Mouse (Mus musculus): ENCODE measurements around the gene Tmem80. TPM values are rescaled to one million over a fixed set of nuclear protein-coding genes. Genes with fewer than 3 reads are reported as not detected.

Tmem80 gene
- polyA plus RNA-seq, 1 experiment from 2014 or later = 31.9 TPM

GRCm38 (mm10) chr7:141374399-141374798, 46.9 kb downstream of the Tmem80 start:
- DNase-seq (ENCODE audit: low spot score) = no peak
- H3K4me2 ChIP-seq (replicated peaks; ENCODE audit: low read depth, low read length) = no peak overlapping the region
- H3K4me3 ChIP-seq (ENCODE audit: low read depth, low read length) = no peak overlapping the region
- ATAC-seq (ENCODE audit: low FRiP score) = no peak
- no peak overlapping the region for H3K27ac ChIP-seq (ENCODE audit: low read depth, low read length)
- H3K27me3 ChIP-seq (ENCODE audit: control insufficient read depth, insufficient read depth, low read length) = no peaks in the 10 kb centered on the region
- H3K4me1 ChIP-seq (replicated peaks; ENCODE audit: control insufficient read depth, insufficient read depth, low read length) = no peaks in the 10 kb centered on the region
- no peaks in the 10 kb centered on the region for H3K9me3 ChIP-seq (ENCODE audit: control insufficient read depth, low read length)
- H3K9ac ChIP-seq (ENCODE audit: low read depth, low read length) = no peak overlapping the region
- H3K36me3 ChIP-seq (ENCODE audit: control insufficient read depth, insufficient read depth, low read length) = no peaks in the 10 kb centered on the region

- H3K4me1 ChIP-seq (replicated peaks; ENCODE audit: control insufficient read depth, insufficient read depth, low read length) = no peaks in the 10 kb centered on the region
- no peaks in the 10 kb centered on the region for H3K9me3 ChIP-seq (ENCODE audit: control insufficient read depth, low read length)
- no peak overlapping the region for H3K4me2 ChIP-seq (replicated peaks; ENCODE audit: low read depth, low read length)
- H3K9ac ChIP-seq (ENCODE audit: low read depth, low read length) = no peak overlapping the region
- no peak overlapping the region for H3K4me3 ChIP-seq (ENCODE audit: low read depth, low read length)
- 70% methylated on average over 4 of the region's 4 CpGs for WGBS
- H3K36me3 ChIP-seq (ENCODE audit: control insufficient read depth, insufficient read depth, low read length) = no peaks in the 10 kb centered on the region
- no peak overlapping the region for H3K27ac ChIP-seq (ENCODE audit: low read depth, low read length)
- ATAC-seq (ENCODE audit: low FRiP score) = no peak
- H3K27me3 ChIP-seq (ENCODE audit: control insufficient read depth, insufficient read depth, low read length) = no peaks in the 10 kb centered on the region
- DNase-seq (ENCODE audit: low spot score) = no peak
Observed at GRCm38 (mm10) chr7:141379584-141379983, 52.0 kb downstream of the Tmem80 start.

DNA sequence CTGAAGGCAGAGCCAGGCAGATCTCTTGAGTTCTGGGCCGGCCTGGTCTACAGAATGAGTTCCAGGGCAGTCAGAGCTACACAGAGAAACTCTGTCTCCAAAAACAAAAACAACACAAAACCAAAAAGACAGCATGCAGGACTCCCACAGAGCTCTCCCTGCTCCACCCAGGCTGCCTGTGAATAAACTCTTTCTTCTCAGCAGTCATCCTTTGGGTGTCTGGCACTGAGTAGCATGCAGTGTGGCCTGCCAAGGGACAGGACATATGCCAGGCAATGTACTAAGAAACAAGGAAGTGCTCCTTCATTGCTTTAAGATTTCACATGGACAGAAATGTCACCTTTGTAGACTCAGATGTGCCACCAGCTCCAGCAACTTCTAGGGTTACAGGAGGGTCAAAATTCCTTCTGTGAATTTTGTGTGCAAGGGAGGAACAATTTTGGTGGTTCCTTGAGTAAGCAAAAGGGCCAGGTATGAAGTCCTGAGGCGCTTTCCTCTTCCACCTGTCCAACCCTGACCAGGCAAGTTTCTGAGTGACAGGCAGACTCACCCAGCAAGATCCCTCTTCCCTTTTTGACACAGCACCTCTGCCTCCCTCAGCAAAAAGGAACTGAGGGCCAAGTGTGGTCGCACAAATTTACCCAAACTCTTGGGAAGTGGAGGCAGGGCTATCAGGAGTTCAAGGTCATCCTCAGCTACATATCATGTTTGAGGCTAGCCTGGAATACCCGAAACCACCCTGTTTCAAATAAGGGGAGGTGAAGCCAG, 53.7 kb downstream of the Tmem80 start:
- no peaks in the 10 kb centered on the region for H3K36me3 ChIP-seq (ENCODE audit: control insufficient read depth, insufficient read depth, low read length)
- no peak overlapping the region for H3K27ac ChIP-seq (ENCODE audit: low read depth, low read length)
- whole genome bisulfite sequencing = 75% methylated on average over 4 of the region's 4 CpGs
- DNase-seq (ENCODE audit: low spot score) (no peak), ATAC-seq (ENCODE audit: low FRiP score) (no peak)
- no peaks in the 10 kb centered on the region for H3K9me3 ChIP-seq (ENCODE audit: control insufficient read depth, low read length)
- no peaks in the 10 kb centered on the region for H3K4me1 ChIP-seq (replicated peaks; ENCODE audit: control insufficient read depth, insufficient read depth, low read length)
- H3K4me2 ChIP-seq (replicated peaks; ENCODE audit: low read depth, low read length) = no peak overlapping the region
- H3K27me3 ChIP-seq (ENCODE audit: control insufficient read depth, insufficient read depth, low read length) = no peaks in the 10 kb centered on the region
- no peak overlapping the region for H3K9ac ChIP-seq (ENCODE audit: low read depth, low read length)
- no peak overlapping the region for H3K4me3 ChIP-seq (ENCODE audit: low read depth, low read length)

Other genes with a start within 250 kb of the Tmem80 start
- gene Pkp3, start 249.5 kb upstream of the Tmem80 start, polyA plus RNA-seq (2014; fragmentation: Nextera tagmentation; extraction: Ambion mirVana) = 2.0 and 2.6 TPM in 2 replicates
- gene Sigirr, start 227.2 kb upstream of the Tmem80 start, polyA plus RNA-seq (2014; fragmentation: Nextera tagmentation; extraction: Ambion mirVana) = 1.0 and 2.1 TPM in 2 replicates
- 0.48 and 0.70 TPM in 2 replicates for gene Ano9, start 209.9 kb upstream of the Tmem80 start, polyA plus RNA-seq (2014; fragmentation: Nextera tagmentation; extraction: Ambion mirVana)
- 65.2 and 73.5 TPM in 2 replicates for gene Ptdss2, start 205.4 kb upstream of the Tmem80 start, polyA plus RNA-seq (2014; fragmentation: Nextera tagmentation; extraction: Ambion mirVana)
- gene Rnh1, start 154.9 kb upstream of the Tmem80 start, polyA plus RNA-seq (2014; fragmentation: Nextera tagmentation; extraction: Ambion mirVana) = 59.6 and 64.4 TPM in 2 replicates
- gene Hras, start 133.7 kb upstream of the Tmem80 start, polyA plus RNA-seq (2014; fragmentation: Nextera tagmentation; extraction: Ambion mirVana) = 98.0 and 99.6 TPM in 2 replicates
- 6.2 and 7.8 TPM in 2 replicates for gene Lrrc56, start 133.6 kb upstream of the Tmem80 start, polyA plus RNA-seq (2014; fragmentation: Nextera tagmentation; extraction: Ambion mirVana)
- 2.3 and 3.3 TPM in 2 replicates for gene Lmntd2, start 113.7 kb upstream of the Tmem80 start, polyA plus RNA-seq (2014; fragmentation: Nextera tagmentation; extraction: Ambion mirVana)
- gene Rassf7, start 111.9 kb upstream of the Tmem80 start, polyA plus RNA-seq (2014; fragmentation: Nextera tagmentation; extraction: Ambion mirVana) = 36.4 and 37.8 TPM in 2 replicates
- gene Phrf1, start 99.0 kb upstream of the Tmem80 start, polyA plus RNA-seq (2014; fragmentation: Nextera tagmentation; extraction: Ambion mirVana) = 67.1 and 78.6 TPM in 2 replicates
- gene Irf7, start 61.3 kb upstream of the Tmem80 start, polyA plus RNA-seq (2014; fragmentation: Nextera tagmentation; extraction: Ambion mirVana) = 0.77 and 1.1 TPM in 2 replicates
- gene Cdhr5, start 51.0 kb upstream of the Tmem80 start, polyA plus RNA-seq (2014; fragmentation: Nextera tagmentation; extraction: Ambion mirVana) = not detected in 2 replicates
- gene Sct, start 48.6 kb upstream of the Tmem80 start, polyA plus RNA-seq (2014; fragmentation: Nextera tagmentation; extraction: Ambion mirVana) = 4.8 and 5.1 TPM in 2 replicates
- 0.25 and 0.33 TPM in 2 replicates for gene Drd4, start 35.7 kb upstream of the Tmem80 start, polyA plus RNA-seq (2014; fragmentation: Nextera tagmentation; extraction: Ambion mirVana)
- 70.0 and 75.9 TPM in 2 replicates for gene Deaf1, start within 50 bp of the Tmem80 start, polyA plus RNA-seq (2014; fragmentation: Nextera tagmentation; extraction: Ambion mirVana)
- 2.1 and 2.6 TPM in 2 replicates for gene Eps8l2, start 11.1 kb downstream of the Tmem80 start, polyA plus RNA-seq (2014; fragmentation: Nextera tagmentation; extraction: Ambion mirVana)
- 389 and 395 TPM in 2 replicates for gene Taldo1, start 64.5 kb downstream of the Tmem80 start, polyA plus RNA-seq (2014; fragmentation: Nextera tagmentation; extraction: Ambion mirVana)
- 43.3 and 48.1 TPM in 2 replicates for gene Gatd1, start 86.4 kb downstream of the Tmem80 start, polyA plus RNA-seq (2014; fragmentation: Nextera tagmentation; extraction: Ambion mirVana)
- gene Cend1, start 101.8 kb downstream of the Tmem80 start, polyA plus RNA-seq (2014; fragmentation: Nextera tagmentation; extraction: Ambion mirVana) = 6.8 and 7.2 TPM in 2 replicates
- 33.9 and 36.6 TPM in 2 replicates for gene Slc25a22, start 110.2 kb downstream of the Tmem80 start, polyA plus RNA-seq (2014; fragmentation: Nextera tagmentation; extraction: Ambion mirVana)
- gene Pidd1, start 116.3 kb downstream of the Tmem80 start, polyA plus RNA-seq (2014; fragmentation: Nextera tagmentation; extraction: Ambion mirVana) = 8.3 and 8.6 TPM in 2 replicates
- 870 and 939 TPM in 2 replicates for gene Rplp2, start 119.6 kb downstream of the Tmem80 start, polyA plus RNA-seq (2014; fragmentation: Nextera tagmentation; extraction: Ambion mirVana)
- gene Pnpla2, start 127.5 kb downstream of the Tmem80 start, polyA plus RNA-seq (2014; fragmentation: Nextera tagmentation; extraction: Ambion mirVana) = 13.7 and 14.2 TPM in 2 replicates
- 4.4 and 4.5 TPM in 2 replicates for gene Cracr2b, start 133.4 kb downstream of the Tmem80 start, polyA plus RNA-seq (2014; fragmentation: Nextera tagmentation; extraction: Ambion mirVana)
- 40.1 and 57.9 TPM in 2 replicates for gene Cd151, start 139.7 kb downstream of the Tmem80 start, polyA plus RNA-seq (2014; fragmentation: Nextera tagmentation; extraction: Ambion mirVana)
- gene Polr2l, start 147.4 kb downstream of the Tmem80 start, polyA plus RNA-seq (2014; fragmentation: Nextera tagmentation; extraction: Ambion mirVana) = 71.5 and 74.0 TPM in 2 replicates
- gene Tspan4, start 147.5 kb downstream of the Tmem80 start, polyA plus RNA-seq (2014; fragmentation: Nextera tagmentation; extraction: Ambion mirVana) = 29.6 and 31.4 TPM in 2 replicates
- 24.1 and 28.8 TPM in 2 replicates for gene Chid1, start 212.1 kb downstream of the Tmem80 start, polyA plus RNA-seq (2014; fragmentation: Nextera tagmentation; extraction: Ambion mirVana)
- gene Ap2a2, start 234.4 kb downstream of the Tmem80 start, polyA plus RNA-seq (2014; fragmentation: Nextera tagmentation; extraction: Ambion mirVana) = 67.1 and 77.4 TPM in 2 replicates

Measured in hindbrain, embryonic 11.5 days (tissue).